Mouse (Mus musculus) heart, embryonic 15.5 days (tissue): ENCODE data around the gene Cwc25. TPM values are rescaled to one million over a fixed set of nuclear protein-coding genes. Genes with fewer than 3 reads are reported as not detected.
A peak's percentile ranks its signal among the peaks of the same experiment; 100 is the strongest.

Experiments used
- ATAC-seq: fragments of 200-750 bp; cut with Nextera tagmentation; replicated peaks from 2 replicates; pipeline ENCODE4 v1.8.0; 2017; ENCODE audit warnings: low read depth, moderate TSS enrichment; ENCODE audit not compliant: insufficient number of reproducible peaks, insufficient read depth, low FRiP score
- H3K27ac ChIP-seq: fragments of 300-500 bp; sonication (generic); 2 replicates; pipeline ENCODE4 v1.5.1; 2015; ENCODE audit warnings: mild to moderate bottlenecking, inconsistent platforms
- H3K27me3 ChIP-seq: fragments of 300-500 bp; sonication (generic); 2 replicates; pipeline ENCODE4 v1.6.1; 2015; ENCODE audit warnings: inconsistent platforms
- H3K36me3 ChIP-seq: fragments of 300-500 bp; sonication (generic); 2 replicates; pipeline ENCODE4 v1.6.1; 2015; ENCODE audit warnings: mild to moderate bottlenecking, inconsistent platforms
- H3K4me1 ChIP-seq: fragments of 300-500 bp; sonication (generic); replicated peaks from 2 replicates; pipeline ENCODE4 v1.6.1; 2015; ENCODE audit warnings: inconsistent platforms
- H3K4me2 ChIP-seq: fragments of 300-500 bp; sonication (generic); 2 replicates; pipeline ENCODE4 v1.6.1; 2015; ENCODE audit warnings: inconsistent platforms, mild to moderate bottlenecking, moderate library complexity
- H3K4me3 ChIP-seq: fragments of 300-500 bp; sonication (generic); 2 replicates; pipeline ENCODE4 v1.5.1; 2015; ENCODE audit warnings: mild to moderate bottlenecking, inconsistent platforms
- H3K9ac ChIP-seq: fragments of 300-500 bp; sonication (generic); 2 replicates; pipeline ENCODE4 v1.6.1; 2015; ENCODE audit warnings: mild to moderate bottlenecking, inconsistent platforms
- H3K9me3 ChIP-seq: fragments of 300-500 bp; sonication (generic); replicated peaks from 2 replicates; pipeline ENCODE4 v1.6.1; 2016; ENCODE audit warnings: inconsistent platforms
- WGBS: fragments of 180-500 bp; shearing (Covaris S2); methylation state at CpG from one replicate; pipeline ENCODE4 v1.1.7; 2015; ENCODE audit warnings: mixed read lengths; 5-methylcytosine and 5-hydroxymethylcytosine counted together
- polyA plus RNA-seq: library from polyadenylated mRNA; unstranded; fragments of >200 nt; fragmentation: Nextera tagmentation; extraction: Ambion mirVana; gene quantifications from 2 replicates; pipeline ENCODE4 v1.2.1, GENCODE M21; 2015

Gene Cwc25
- polyA plus RNA-seq, 1 experiment from 2014 or later = 9.5 TPM

- WGBS = under 1% methylated on average over 35 of the region's 35 CpGs
- H3K9ac ChIP-seq = peak within 1 kb of the TSS; percentile 87
- peak within 1 kb of the TSS; percentile 98 for H3K4me2 ChIP-seq
- H3K27me3 ChIP-seq = no peaks in the 10 kb centered on the region
- H3K4me1 ChIP-seq = peaks cover 28% of the 10 kb centered on the region
- peak; percentile 86 for ATAC-seq
- H3K27ac ChIP-seq = peak within 1 kb of the TSS; percentile 100
- H3K36me3 ChIP-seq = peaks cover 32% of the 10 kb centered on the region
- no peaks in the 10 kb centered on the region for H3K9me3 ChIP-seq
- peak within 1 kb of the TSS; percentile 86 for H3K4me3 ChIP-seq
These were observed 63.1 kb downstream of the Cwc25 start, which contains the start of gene Psmb3 for GRCm38 (mm10) chr11:97703039-97703826. Gene Psmb3, plus strand, starts transcription at chr11:97703399.

- Histone ChIP-seq H3K4me3 (peak overlapping the region; percentile 86), H3K27me3 (no peaks in the 10 kb centered on the region), H3K36me3 (peaks cover 23% of the 10 kb centered on the region), H3K9me3 (no peaks in the 10 kb centered on the region), H3K9ac (peak overlapping the region; percentile 71), H3K4me1 (peaks cover 37% of the 10 kb centered on the region), H3K27ac (peak overlapping the region; percentile 100), H3K4me2 (peak overlapping the region; percentile 98)
- under 1% methylated on average over 24 of the region's 24 CpGs for WGBS
- no peak for ATAC-seq
These were observed 64.0 kb downstream of the Cwc25 start for GRCm38 (mm10) chr11:97702393-97702745.

DNA sequence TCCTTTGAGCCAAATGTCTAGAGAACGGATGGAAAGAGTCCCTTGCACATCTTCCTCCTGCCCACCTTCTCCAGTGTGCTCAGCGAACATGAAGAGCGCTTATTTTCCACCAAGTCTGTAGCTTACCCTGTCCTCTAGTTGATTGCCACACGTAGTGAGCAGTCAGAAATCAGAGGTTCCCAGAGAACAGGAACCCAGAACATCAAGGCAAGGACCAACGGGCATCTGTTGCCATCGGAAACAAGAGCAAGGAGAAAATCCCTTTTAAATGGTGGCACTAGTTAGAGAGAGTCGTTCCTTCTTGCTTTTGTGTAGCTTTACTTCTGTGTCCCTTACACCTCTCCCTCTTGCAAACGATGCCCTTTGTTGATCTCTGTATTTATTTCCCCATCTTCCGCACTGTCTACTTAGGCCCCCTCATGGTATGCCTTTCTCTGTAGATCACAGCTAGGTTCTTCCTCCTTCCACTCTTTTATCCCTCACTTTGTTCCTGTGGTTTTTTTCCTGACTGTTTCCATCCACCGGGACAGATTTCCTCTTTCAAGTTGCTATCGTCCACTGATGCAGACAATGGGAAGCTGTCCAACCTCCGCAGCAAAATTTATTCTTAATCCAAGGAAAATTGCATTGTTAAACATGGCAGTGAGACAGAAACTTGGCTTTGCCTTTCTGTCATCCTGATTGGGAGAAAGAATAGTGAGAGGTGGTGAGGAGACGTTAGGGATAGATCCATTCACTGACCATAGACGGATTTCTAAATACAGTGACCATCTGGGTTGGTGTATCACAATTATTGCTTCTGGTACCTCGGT is 64.6 kb downstream of the Cwc25 start:
- Histone ChIP-seq H3K4me2 (peak overlapping the region; percentile 98), H3K4me3 (peak overlapping the region; percentile 86), H3K4me1 (peaks cover 43% of the 10 kb centered on the region), H3K9me3 (no peaks in the 10 kb centered on the region), H3K9ac (no peak overlapping the region; the same call in 1 of the 2 replicates), H3K27me3 (no peaks in the 10 kb centered on the region), H3K27ac (peak overlapping the region; percentile 100), H3K36me3 (peaks cover 17% of the 10 kb centered on the region)
- no peak for ATAC-seq
- 48% methylated on average over 15 of the region's 15 CpGs for WGBS

- 18% methylated on average over 30 of the region's 30 CpGs for WGBS
- H3K27ac ChIP-seq = peak overlapping the region; percentile 100
- H3K9ac ChIP-seq = peak overlapping the region; percentile 86
- H3K9me3 ChIP-seq = no peaks in the 10 kb centered on the region
- H3K4me1 ChIP-seq = peaks cover 51% of the 10 kb centered on the region
- no peaks in the 10 kb centered on the region for H3K27me3 ChIP-seq
- peak overlapping the region; percentile 98 for H3K4me2 ChIP-seq
- peaks cover 9% of the 10 kb centered on the region; the same call in 1 of the 2 replicates for H3K36me3 ChIP-seq
- peak overlapping the region; percentile 86 for H3K4me3 ChIP-seq
- ATAC-seq = 0 out of 2 replicates have a peak, but pooled peaks have one; percentile 3
These were observed 65.4 kb downstream of the Cwc25 start for GRCm38 (mm10) chr11:97700746-97701580.

- ATAC-seq = peak; percentile 24
- no peaks in the 10 kb centered on the region for H3K9me3 ChIP-seq
- peak within 1 kb of the TSS; percentile 96 for H3K9ac ChIP-seq
- WGBS = under 1% methylated on average over 85 of the region's 85 CpGs
- H3K4me2 ChIP-seq = peak within 1 kb of the TSS; percentile 98
- H3K36me3 ChIP-seq = peaks cover 3% of the 10 kb centered on the region; the same call in 1 of the 2 replicates
- H3K4me1 ChIP-seq = peaks cover 59% of the 10 kb centered on the region
- peak within 1 kb of the TSS; percentile 100 for H3K27ac ChIP-seq
- H3K27me3 ChIP-seq = no peaks in the 10 kb centered on the region
- peak within 1 kb of the TSS; percentile 86 for H3K4me3 ChIP-seq
These were observed 66.2 kb downstream of the Cwc25 start, which contains the start of gene Pcgf2 for GRCm38 (mm10) chr11:97700003-97700745. Gene Pcgf2, minus strand, starts transcription at chr11:97700497.

- Histone ChIP-seq H3K36me3 (peaks cover 1% of the 10 kb centered on the region; the same call in 1 of the 2 replicates), H3K27me3 (no peaks in the 10 kb centered on the region), H3K27ac (peak overlapping the region; percentile 100), H3K4me2 (peak overlapping the region; percentile 98), H3K9me3 (no peaks in the 10 kb centered on the region), H3K4me3 (peak overlapping the region; percentile 86), H3K4me1 (peaks cover 62% of the 10 kb centered on the region), H3K9ac (peak overlapping the region; percentile 96)
- WGBS = 0% methylated on average over 6 of the region's 9 CpGs
- ATAC-seq = peak; percentile 44
These were observed 66.7 kb downstream of the Cwc25 start for GRCm38 (mm10) chr11:97699626-97700002.

GRCm38 (mm10) chr11:97698741-97699611 is 67.4 kb downstream of the Cwc25 start:
- H3K27ac ChIP-seq = peak overlapping the region; percentile 100
- ATAC-seq = peak; percentile 7; the same call in 1 of the 2 replicates
- peak overlapping the region; percentile 98 for H3K4me2 ChIP-seq
- no peaks in the 10 kb centered on the region for H3K9me3 ChIP-seq
- under 1% methylated on average over 59 of the region's 63 CpGs for WGBS
- H3K4me1 ChIP-seq = peaks cover 62% of the 10 kb centered on the region
- peak overlapping the region; percentile 96 for H3K9ac ChIP-seq
- H3K4me3 ChIP-seq = peak overlapping the region; percentile 86
- no peaks in the 10 kb centered on the region for H3K36me3 ChIP-seq
- H3K27me3 ChIP-seq = no peaks in the 10 kb centered on the region

- Histone ChIP-seq H3K27me3 (no peaks in the 10 kb centered on the region), H3K4me1 (peaks cover 59% of the 10 kb centered on the region), H3K4me3 (peak overlapping the region; percentile 86), H3K9ac (peak overlapping the region; percentile 96), H3K4me2 (peak overlapping the region; percentile 98), H3K27ac (peak overlapping the region; percentile 100), H3K9me3 (no peaks in the 10 kb centered on the region), H3K36me3 (no peaks in the 10 kb centered on the region)
- 4% methylated on average over 14 of the region's 14 CpGs for WGBS
- no peak for ATAC-seq
These were observed 68.3 kb downstream of the Cwc25 start for GRCm38 (mm10) chr11:97697891-97698529.

DNA sequence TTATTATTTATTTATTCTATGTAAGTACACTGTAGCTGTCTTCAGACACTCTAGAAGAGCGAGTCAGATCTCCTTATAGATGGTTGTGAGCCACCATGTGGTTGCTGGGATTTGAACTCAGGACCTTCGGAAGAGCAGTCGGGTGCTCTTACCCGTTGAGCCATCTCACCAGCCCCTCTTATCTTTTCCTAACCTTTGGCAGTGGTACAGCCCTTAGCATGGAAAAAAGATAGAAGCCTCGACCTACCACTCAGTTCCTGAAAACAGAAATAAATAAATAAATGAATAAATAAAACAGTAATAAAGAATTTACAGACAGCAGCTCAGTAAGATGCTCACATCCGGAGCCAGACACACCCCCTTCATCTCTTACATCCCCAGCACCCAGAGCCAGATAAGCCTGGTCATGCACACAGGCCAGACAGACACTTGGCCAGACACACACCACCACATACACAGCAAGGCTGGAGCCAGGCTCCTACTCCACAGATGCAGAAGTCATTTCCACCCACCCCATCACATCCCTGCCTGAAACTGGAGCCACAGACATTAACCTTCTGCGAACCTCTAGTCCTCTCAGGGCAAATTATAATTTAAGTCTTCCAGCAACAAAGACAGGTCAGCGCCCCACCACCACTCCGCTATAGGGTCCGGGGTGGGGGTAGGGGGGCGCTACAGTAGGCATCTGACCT is 69.0 kb downstream of the Cwc25 start:
- Histone ChIP-seq H3K4me3 (peak overlapping the region; percentile 86), H3K9me3 (no peaks in the 10 kb centered on the region), H3K4me2 (peak overlapping the region; percentile 98), H3K27me3 (no peaks in the 10 kb centered on the region), H3K4me1 (peaks cover 59% of the 10 kb centered on the region), H3K36me3 (peaks cover 6% of the 10 kb centered on the region), H3K27ac (peak overlapping the region; percentile 100), H3K9ac (peak overlapping the region; percentile 96)
- 44% methylated on average over 11 of the region's 11 CpGs for WGBS
- no peak for ATAC-seq
